Mouse (Mus musculus) v-Abl transformed pro-B cells (cell line): ENCODE data around the gene Fgfr1op2.

ENCODE experiments used
- in situ Hi-C, 2 experiments: fragments of 400-800 bp; cut with MboI; formaldehyde crosslinking; loops; one replicate each; pipeline ENCODE4 v1.15.1; 2025; ENCODE audit not compliant: unreplicated experiment in 2 of 2

Gene Fgfr1op2

GRCm38 (mm10) chr6:146585134-146585533 lies 8.1 kb downstream of the Fgfr1op2 start:
- in situ Hi-C loops: no loop called here

GRCm38 (mm10) chr6:146602601-146603000 lies 25.6 kb downstream of the Fgfr1op2 start:
- in situ Hi-C loops: loop anchor here in 1 of 2 experiments (25.0 kb wide), 1 partner anchor 1240 kb away; no protein-coding TSS in a partner anchor

- in situ Hi-C loops: loop anchor here in 1 of 2 experiments (25.0 kb wide), 1 partner anchor 1241 kb away; no protein-coding TSS in a partner anchor
Measured at GRCm38 (mm10) chr6:146603651-146604050, 26.6 kb downstream of the Fgfr1op2 start.

GRCm38 (mm10) chr6:146611385-146611784 lies 34.4 kb downstream of the Fgfr1op2 start:
- in situ Hi-C loops: loop anchor here in 1 of 2 experiments (25.0 kb wide), 1 partner anchor 1249 kb away; no protein-coding TSS in a partner anchor

GRCm38 (mm10) chr6:146611897-146612296 lies 34.9 kb downstream of the Fgfr1op2 start:
- in situ Hi-C loops: loop anchor here in 1 of 2 experiments (25.0 kb wide), 1 partner anchor 1250 kb away; no protein-coding TSS in a partner anchor

GRCm38 (mm10) chr6:146612736-146613135 lies 35.7 kb downstream of the Fgfr1op2 start:
- in situ Hi-C loops: loop anchor here in 1 of 2 experiments (25.0 kb wide), 1 partner anchor 1250 kb away; no protein-coding TSS in a partner anchor

GRCm38 (mm10) chr6:146613907-146614306 lies 36.9 kb downstream of the Fgfr1op2 start:
- in situ Hi-C loops: loop anchor here in 1 of 2 experiments (25.0 kb wide), 1 partner anchor 1252 kb away; no protein-coding TSS in a partner anchor

- in situ Hi-C loops: loop anchor here in 1 of 2 experiments (25.0 kb wide), 1 partner anchor 1252 kb away; no protein-coding TSS in a partner anchor
Measured at GRCm38 (mm10) chr6:146614541-146614940, 37.5 kb downstream of the Fgfr1op2 start.

- in situ Hi-C loops: loop anchor here in 1 of 2 experiments (25.0 kb wide), 1 partner anchor 1254 kb away; no protein-coding TSS in a partner anchor
Measured at GRCm38 (mm10) chr6:146615891-146616290, 38.9 kb downstream of the Fgfr1op2 start.

- in situ Hi-C loops: loop anchor here in 1 of 2 experiments (25.0 kb wide), 1 partner anchor 1254 kb away; no protein-coding TSS in a partner anchor
Measured at GRCm38 (mm10) chr6:146616670-146617069, 39.7 kb downstream of the Fgfr1op2 start.

- in situ Hi-C loops: no loop called here
Measured at GRCm38 (mm10) chr6:146628123-146628522, 51.1 kb downstream of the Fgfr1op2 start.

- in situ Hi-C loops: no loop called here
Measured at GRCm38 (mm10) chr6:146629781-146630756, 53.1 kb downstream of the Fgfr1op2 start.

- in situ Hi-C loops: no loop called here
Measured at GRCm38 (mm10) chr6:146630961-146631360, 54.0 kb downstream of the Fgfr1op2 start.

GRCm38 (mm10) chr6:146631847-146632246 lies 54.8 kb downstream of the Fgfr1op2 start:
- in situ Hi-C loops: no loop called here

- in situ Hi-C loops: no loop called here
Measured at GRCm38 (mm10) chr6:146632403-146632802, 55.4 kb downstream of the Fgfr1op2 start.

GRCm38 (mm10) chr6:146633097-146633496 lies 56.1 kb downstream of the Fgfr1op2 start:
- in situ Hi-C loops: no loop called here

GRCm38 (mm10) chr6:146633629-146634014 lies 56.6 kb downstream of the Fgfr1op2 start:
- in situ Hi-C loops: no loop called here

- in situ Hi-C loops: no loop called here
Measured at GRCm38 (mm10) chr6:146634015-146634722, 57.2 kb downstream of the Fgfr1op2 start.

- in situ Hi-C loops: no loop called here
Measured at GRCm38 (mm10) chr6:146634759-146635606, 58.0 kb downstream of the Fgfr1op2 start.

GRCm38 (mm10) chr6:146636482-146636881 lies 59.5 kb downstream of the Fgfr1op2 start:
- in situ Hi-C loops: no loop called here
